Mouse (Mus musculus): ENCODE measurements at regions not wholly inside any gene's neighbourhood (a gene's known extent, or its start where the extent isn't known, plus 50 kb on each side); places are given as distances from the start of the nearest gene placed in this dataset.

GRCm38 (mm10) chr16:24198291-24198690, 195.0 kb upstream of the Lpp start:
- no peak for DNase-seq (ENCODE audit: extremely low spot score in 1 of 2, low spot score in 2 of 2)
- intact Hi-C loops (cut with DNase I), result no loop called here

DNA sequence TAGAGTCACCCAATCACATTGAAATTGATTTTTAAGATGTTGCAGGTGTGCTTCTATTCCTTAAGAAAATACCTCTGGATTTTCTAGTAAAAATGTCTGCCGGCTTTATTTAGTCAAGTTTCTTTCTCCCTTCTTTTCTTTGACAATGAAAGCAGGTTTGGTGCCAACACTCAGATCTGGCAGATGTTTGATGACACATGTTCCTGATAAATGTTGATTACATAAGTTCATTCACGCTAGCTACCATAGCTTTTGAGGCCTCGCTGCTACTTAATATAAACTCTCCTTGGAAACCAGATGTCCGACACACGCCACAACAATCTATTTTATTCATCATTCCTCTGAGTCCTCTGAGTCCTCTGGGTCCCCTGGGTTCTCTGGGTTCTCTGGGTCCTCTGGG, 195.7 kb upstream of the Lpp start:
- no peak for DNase-seq (ENCODE audit: extremely low spot score in 1 of 2, low spot score in 2 of 2)
- intact Hi-C loops (cut with DNase I), result no loop called here

DNA sequence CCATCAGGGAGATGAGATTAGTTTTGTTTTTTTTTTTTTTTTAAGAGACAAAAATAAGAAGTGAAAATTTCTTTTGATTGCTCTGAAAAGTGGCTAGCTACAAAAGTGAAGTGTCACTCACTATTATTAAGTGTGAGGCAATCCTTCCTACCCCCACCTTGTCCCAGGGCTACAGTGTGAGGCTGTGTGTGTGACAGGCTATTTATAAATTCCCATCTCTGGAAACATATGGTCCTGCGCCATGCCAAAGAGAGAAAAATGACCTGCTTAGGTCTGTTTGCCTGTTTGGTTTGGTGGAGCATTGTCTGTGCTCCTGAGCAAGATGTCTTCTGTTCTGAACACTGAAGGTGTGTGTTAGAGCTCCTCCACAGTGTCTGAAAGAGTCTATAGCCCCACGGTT, 199.4 kb upstream of the Lpp start:
- DNase-seq (ENCODE audit: extremely low spot score in 1 of 2, low spot score in 2 of 2), result no peak
- intact Hi-C loops (cut with DNase I), result no loop called here

- intact Hi-C loops (cut with DNase I), result no loop called here
- DNase-seq (ENCODE audit: extremely low spot score in 1 of 2, low spot score in 2 of 2), result no peak
Observed at GRCm38 (mm10) chr16:24193251-24193873, 199.9 kb upstream of the Lpp start.

- intact Hi-C loops (cut with DNase I), result no loop called here
- DNase-seq (ENCODE audit: extremely low spot score in 1 of 2, low spot score in 2 of 2), result no peak
Observed at GRCm38 (mm10) chr16:24192013-24192412, 201.3 kb upstream of the Lpp start.

GRCm38 (mm10) chr16:24187131-24187530, 198.5 kb upstream of the Bcl6 start:
- intact Hi-C loops (cut with DNase I), result no loop called here
- no peak for DNase-seq (ENCODE audit: extremely low spot score in 1 of 2, low spot score in 2 of 2)

GRCm38 (mm10) chr16:24185989-24186388, 197.3 kb upstream of the Bcl6 start:
- intact Hi-C loops (cut with DNase I), result no loop called here
- DNase-seq (ENCODE audit: extremely low spot score in 1 of 2, low spot score in 2 of 2), result no peak

GRCm38 (mm10) chr16:24184846-24185245, 196.2 kb upstream of the Bcl6 start:
- intact Hi-C loops (cut with DNase I), result no loop called here
- DNase-seq (ENCODE audit: extremely low spot score in 1 of 2, low spot score in 2 of 2), result no peak

DNA sequence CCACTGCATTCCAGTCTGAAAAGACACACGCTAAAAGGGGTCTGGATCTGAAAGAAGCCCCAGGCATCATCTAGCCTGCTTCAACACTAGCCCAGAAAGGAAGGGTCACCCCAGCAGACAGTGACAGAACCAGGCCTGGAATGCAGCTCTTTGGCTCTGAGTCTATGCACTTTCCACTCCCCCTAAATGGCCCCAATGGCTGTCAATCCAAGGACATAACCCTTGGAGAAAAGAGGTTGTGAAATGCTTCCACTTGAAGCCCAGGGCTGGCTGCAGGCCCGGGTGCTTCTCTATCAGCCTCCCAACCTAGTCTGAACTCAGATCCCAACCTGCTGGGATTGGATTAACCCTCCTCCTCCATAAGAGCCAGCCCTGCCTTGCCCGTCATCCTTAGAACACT, 194.6 kb upstream of the Bcl6 start:
- intact Hi-C loops (cut with DNase I), result no loop called here
- DNase-seq (ENCODE audit: extremely low spot score in 1 of 2, low spot score in 2 of 2), result no peak

GRCm38 (mm10) chr16:24181388-24181787, 192.7 kb upstream of the Bcl6 start:
- intact Hi-C loops (cut with DNase I), result no loop called here
- DNase-seq (ENCODE audit: extremely low spot score in 1 of 2, low spot score in 2 of 2), result no peak

DNA sequence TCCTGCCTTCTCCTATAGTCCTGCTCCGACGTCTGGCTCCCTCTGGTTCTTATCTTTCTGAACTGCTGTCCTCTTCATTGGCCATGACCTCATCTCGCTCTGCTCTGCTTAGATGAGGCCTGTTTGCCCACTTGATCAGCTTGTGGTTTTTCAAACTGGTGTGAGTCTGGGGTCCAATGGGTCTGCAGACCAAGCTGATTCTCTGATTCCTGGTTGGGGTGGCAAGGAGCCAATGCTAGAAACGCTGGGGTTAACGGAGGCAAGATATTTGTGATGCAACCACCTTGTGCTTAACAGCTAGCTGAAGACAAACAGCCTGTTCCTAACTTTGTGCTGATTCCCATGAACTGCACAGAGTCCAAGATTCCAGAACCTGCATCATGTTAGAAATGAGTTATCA, 192.0 kb upstream of the Bcl6 start:
- no peak for DNase-seq (ENCODE audit: extremely low spot score in 1 of 2, low spot score in 2 of 2)
- intact Hi-C loops (cut with DNase I), result no loop called here

- DNase-seq (ENCODE audit: extremely low spot score in 1 of 2, low spot score in 2 of 2), result no peak
- intact Hi-C loops (cut with DNase I), result no loop called here
Observed at GRCm38 (mm10) chr16:24177564-24177963, 188.9 kb upstream of the Bcl6 start.

- intact Hi-C loops (cut with DNase I), result no loop called here
Observed at GRCm38 (mm10) chr16:24177131-24177530, 188.5 kb upstream of the Bcl6 start.

GRCm38 (mm10) chr16:24176057-24176456, 187.4 kb upstream of the Bcl6 start:
- DNase-seq (ENCODE audit: extremely low spot score in 1 of 2, low spot score in 2 of 2), result peak in 1 of 2 experiments; percentile 46
- intact Hi-C loops (cut with DNase I), result no loop called here

More at GRCm38 (mm10) chr16:24177131-24177530, 188.5 kb upstream of the Bcl6 start:
- DNase-seq (ENCODE audit: extremely low spot score in 1 of 2, low spot score in 2 of 2), result no peak

DNA sequence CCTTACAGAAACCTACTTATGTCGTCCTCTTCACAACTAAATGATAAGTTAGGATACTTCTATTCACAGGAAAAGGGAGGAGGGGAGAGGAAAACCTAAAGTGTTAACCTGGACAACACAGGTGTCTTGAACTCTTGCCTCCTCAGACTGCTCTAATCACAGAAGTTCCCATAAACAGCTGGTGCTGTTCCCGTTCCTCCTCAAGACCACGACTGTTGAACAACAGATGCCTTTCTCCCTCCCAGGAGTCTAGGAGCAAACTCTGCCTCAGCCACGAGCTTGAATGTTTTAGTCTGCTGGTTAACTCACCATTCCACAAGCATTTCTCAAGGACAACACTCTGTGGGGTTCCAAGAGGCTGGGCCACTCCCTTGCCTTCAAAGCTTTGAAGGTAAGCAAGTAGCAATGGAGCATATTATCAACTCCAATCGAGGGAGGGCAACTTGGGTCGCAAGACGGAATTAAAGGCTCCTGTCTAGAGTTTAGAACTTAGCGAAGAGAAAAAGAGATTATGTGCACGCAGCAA, 186.6 kb upstream of the Bcl6 start:
- no peak for DNase-seq (ENCODE audit: extremely low spot score in 1 of 2, low spot score in 2 of 2)
- intact Hi-C loops (cut with DNase I), result no loop called here

DNA sequence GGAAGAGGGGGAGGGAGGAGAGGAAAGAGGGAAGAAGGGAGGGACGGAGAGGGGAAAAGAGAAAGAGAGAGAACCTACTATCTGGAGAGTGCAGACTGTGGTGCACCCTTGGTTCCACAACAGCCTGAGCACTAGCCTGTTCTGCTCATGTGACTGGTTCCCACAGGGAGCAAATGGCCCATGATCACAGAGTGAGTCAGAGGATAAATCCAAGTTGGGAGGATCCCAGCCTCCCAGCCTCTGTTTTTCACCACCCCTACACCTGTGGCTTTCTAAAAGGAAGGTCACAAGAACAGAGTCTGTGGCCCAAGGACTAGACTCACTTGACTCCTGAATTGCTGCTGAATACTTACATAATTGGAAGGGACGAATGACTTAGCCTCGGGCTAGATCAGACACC, 185.9 kb upstream of the Bcl6 start:
- intact Hi-C loops (cut with DNase I), result no loop called here
- no peak for DNase-seq (ENCODE audit: extremely low spot score in 1 of 2, low spot score in 2 of 2)

DNA sequence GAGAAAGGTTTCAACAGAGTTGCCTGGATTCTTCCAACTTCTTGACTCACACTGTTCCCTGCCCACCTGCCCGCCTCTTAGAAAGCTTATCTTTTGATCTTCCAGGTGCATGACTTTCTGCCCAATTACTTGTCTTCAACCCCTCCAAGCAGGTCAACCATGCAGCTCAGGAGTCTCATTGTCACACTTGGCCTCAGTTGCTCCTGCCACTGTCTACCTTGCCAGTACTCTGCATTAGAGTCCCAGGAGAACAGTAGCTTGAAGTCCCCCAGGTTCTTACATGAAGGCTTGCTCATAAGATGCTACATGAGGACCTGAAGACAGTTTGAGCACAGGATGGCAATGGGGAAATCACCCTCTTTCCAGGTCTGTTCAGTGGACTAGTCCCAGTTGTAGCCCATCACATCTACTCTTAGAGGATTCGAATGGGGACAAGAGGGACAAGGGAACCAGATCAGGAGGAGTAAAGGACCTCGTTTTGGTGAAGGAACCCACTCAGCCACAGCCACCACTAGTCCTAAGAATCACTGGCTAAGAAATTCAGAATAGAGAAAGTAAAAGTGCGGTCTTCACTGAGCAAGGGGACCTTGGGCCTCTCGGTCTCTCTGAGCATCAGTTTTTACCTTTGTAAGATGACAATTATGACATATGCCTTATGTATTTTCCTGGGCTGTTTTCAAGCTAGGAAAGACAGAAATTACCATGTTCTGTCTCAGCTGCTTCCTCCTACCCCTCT, 185.3 kb upstream of the Bcl6 start:
- DNase-seq (ENCODE audit: extremely low spot score in 1 of 2, low spot score in 2 of 2), result no peak
- intact Hi-C loops (cut with DNase I), result no loop called here

- intact Hi-C loops (cut with DNase I), result no loop called here
- no peak for DNase-seq (ENCODE audit: extremely low spot score in 1 of 2, low spot score in 2 of 2)
Observed at GRCm38 (mm10) chr16:24172653-24173052, 184.0 kb upstream of the Bcl6 start.

DNA sequence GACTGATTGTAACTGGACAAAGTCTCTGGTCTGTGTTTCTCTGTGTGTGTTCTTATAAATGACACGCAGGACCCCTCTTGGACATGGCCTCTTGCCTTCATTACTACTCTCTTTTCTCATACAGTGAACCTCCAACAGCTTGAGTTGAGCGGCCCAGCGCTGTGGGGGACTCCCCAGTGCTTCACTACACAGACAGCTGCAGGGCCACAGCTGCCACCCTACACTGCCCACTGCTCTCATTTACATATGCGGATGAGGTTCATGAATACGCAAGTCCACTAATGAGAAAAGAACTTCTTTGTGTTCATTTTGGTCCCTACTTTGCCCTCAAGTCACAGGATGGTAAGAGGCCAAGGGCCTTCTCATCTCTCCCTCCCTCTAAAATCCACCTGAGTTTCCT, 183.4 kb upstream of the Bcl6 start:
- intact Hi-C loops (cut with DNase I), result no loop called here

DNA sequence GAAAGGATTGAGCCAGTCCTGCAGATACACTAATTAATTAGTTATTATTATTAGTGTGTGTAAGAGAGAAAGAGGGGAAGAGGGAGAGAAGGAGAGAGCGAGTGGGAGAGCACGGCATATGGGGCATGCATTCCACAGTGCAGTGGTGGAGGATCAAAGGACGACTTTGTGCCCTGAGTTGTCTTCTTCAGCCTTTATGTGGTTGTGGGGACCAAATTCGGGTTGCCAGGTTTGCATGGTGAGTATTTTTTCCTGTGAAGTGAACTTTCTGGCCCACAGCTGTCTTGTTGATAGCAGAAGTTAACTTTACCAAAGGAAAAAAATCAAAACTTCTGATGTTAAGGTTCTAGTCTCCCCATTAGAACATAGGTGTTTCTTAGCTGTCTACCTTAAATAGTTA, 182.5 kb upstream of the Bcl6 start:
- no peak for DNase-seq (ENCODE audit: extremely low spot score in 1 of 2, low spot score in 2 of 2)
- intact Hi-C loops (cut with DNase I), result no loop called here

More for the DNA sequence above, 183.4 kb upstream of the Bcl6 start:
- no peak for DNase-seq (ENCODE audit: extremely low spot score in 1 of 2, low spot score in 2 of 2)

Data from left cerebral cortex, postnatal 10 days (tissue).